Mouse (Mus musculus) adrenal gland, adult 2 months (tissue): ENCODE data around the gene Eya2. TPM values are rescaled to one million over a fixed set of nuclear protein-coding genes. Genes with fewer than 3 reads are reported as not detected.
"Not testable (repeated sequence)": the region's sequence is repeated elsewhere in the genome, so short reads cannot be mapped to it uniquely, and the experiment has no call there.

Experiments
- DNase-seq: peaks from one replicate; pipeline ENCODE4 v3.0.0; 2021
- polyA plus RNA-seq: library from polyadenylated mRNA; depleted of rRNA; stranded (reverse); fragments of >200 nt; gene quantifications from 2 replicates; pipeline ENCODE4 v1.2.3, GENCODE M21; 2012
- total RNA-seq, 2 experiments: library from RNA; stranded (reverse); gene quantifications; 2 replicates each; pipeline ENCODE4 v1.2.3; 2021

Gene Eya2
- total and polyA plus RNA-seq, 3 experiments = 2.9 to 7.8 (median 3.8) TPM

GRCm38 (mm10) chr2:165782324-165782723 is 187.5 kb downstream of the Eya2 start:
- DNase-seq = peak; percentile 68

GRCm38 (mm10) chr2:165785312-165786036 is 190.6 kb downstream of the Eya2 start:
- no peak for DNase-seq

- no peak for DNase-seq
Measured at GRCm38 (mm10) chr2:165786467-165786866, 191.6 kb downstream of the Eya2 start.

GRCm38 (mm10) chr2:165788005-165788404 is 193.2 kb downstream of the Eya2 start:
- peak; percentile 88 for DNase-seq

GRCm38 (mm10) chr2:165788796-165789195 is 194.0 kb downstream of the Eya2 start:
- DNase-seq = no peak

GRCm38 (mm10) chr2:165789667-165790066 is 194.8 kb downstream of the Eya2 start:
- DNase-seq = no peak

GRCm38 (mm10) chr2:165791026-165791425 is 196.2 kb downstream of the Eya2 start:
- DNase-seq = no peak

GRCm38 (mm10) chr2:165791657-165792056 is 196.8 kb downstream of the Eya2 start:
- DNase-seq = peak; percentile 44

- no peak for DNase-seq
Measured at GRCm38 (mm10) chr2:165792431-165793282, 197.8 kb downstream of the Eya2 start.

- DNase-seq = no peak
Measured at GRCm38 (mm10) chr2:165793283-165793638, 198.4 kb downstream of the Eya2 start.

GRCm38 (mm10) chr2:165797876-165798275 is 203.0 kb downstream of the Eya2 start:
- no peak for DNase-seq

- not testable (repeated sequence) for DNase-seq
Measured at GRCm38 (mm10) chr2:165800174-165800573, 205.3 kb downstream of the Eya2 start.

- DNase-seq = no peak
Measured at GRCm38 (mm10) chr2:165808179-165808975, 213.5 kb downstream of the Eya2 start.

- no peak for DNase-seq
Measured at GRCm38 (mm10) chr2:165809091-165809490, 214.3 kb downstream of the Eya2 start.

- no peak for DNase-seq
Measured at GRCm38 (mm10) chr2:165809901-165810477, 215.2 kb downstream of the Eya2 start.

- peak; percentile 57 for DNase-seq
Measured at GRCm38 (mm10) chr2:165811536-165811935, 216.7 kb downstream of the Eya2 start.

GRCm38 (mm10) chr2:165812889-165813288 is 218.1 kb downstream of the Eya2 start:
- no peak for DNase-seq

GRCm38 (mm10) chr2:165815103-165815880 is 220.5 kb downstream of the Eya2 start:
- no peak for DNase-seq

- no peak for DNase-seq
Measured at GRCm38 (mm10) chr2:165817437-165817836, 222.6 kb downstream of the Eya2 start.

GRCm38 (mm10) chr2:165818570-165818969 is 223.7 kb downstream of the Eya2 start:
- no peak for DNase-seq
